Mouse (Mus musculus) stomach, postnatal 0 days (tissue): ENCODE measurements around the gene Scn3b. TPM values are rescaled to one million over a fixed set of nuclear protein-coding genes. Genes with fewer than 3 reads are reported as not detected.

Source experiments
- ATAC-seq: fragments of 200-750 bp; cut with Nextera tagmentation; 2 replicates; pipeline ENCODE4 v1.8.0; 2017; ENCODE audit not compliant: low FRiP score, low TSS enrichment
- DNase-seq: peaks from one replicate; pipeline ENCODE4 v3.0.0-alpha.2; 2016; ENCODE audit warnings: low spot score
- H3K27ac ChIP-seq: fragments of 300-500 bp; sonication (generic); replicated peaks from 2 replicates; pipeline ENCODE4 v1.5.1; 2014; ENCODE audit warnings: mild to moderate bottlenecking, control low read depth
- H3K27me3 ChIP-seq: fragments of 300-500 bp; sonication (generic); 2 replicates; pipeline ENCODE4 v1.6.1; 2014; ENCODE audit warnings: low read length; ENCODE audit not compliant: control insufficient read depth, insufficient read depth
- H3K36me3 ChIP-seq: fragments of 300-500 bp; sonication (generic); 2 replicates; pipeline ENCODE4 v1.6.1; 2014; ENCODE audit warnings: low read length, mixed read lengths; ENCODE audit not compliant: control insufficient read depth, insufficient read depth
- H3K4me1 ChIP-seq: fragments of 300-500 bp; sonication (generic); replicated peaks from 2 replicates; pipeline ENCODE4 v1.6.1; 2014; ENCODE audit warnings: antibody characterized with exemption; ENCODE audit not compliant: control insufficient read depth, insufficient read depth
- H3K4me2 ChIP-seq: fragments of 300-500 bp; sonication (generic); replicated peaks from 2 replicates; pipeline ENCODE4 v1.6.1; 2014; ENCODE audit warnings: low read depth, mild to moderate bottlenecking, control low read depth, moderate library complexity
- H3K4me3 ChIP-seq: fragments of 300-500 bp; sonication (generic); 2 replicates; pipeline ENCODE4 v1.5.1; 2014; ENCODE audit warnings: low read depth, low read length, control low read depth
- H3K9ac ChIP-seq: fragments of 300-500 bp; sonication (generic); 2 replicates; pipeline ENCODE4 v1.6.1; 2014; ENCODE audit warnings: mild to moderate bottlenecking, low read length, control low read depth, mixed read lengths
- H3K9me3 ChIP-seq: fragments of 300-500 bp; sonication (generic); 2 replicates; pipeline ENCODE4 v1.6.1; 2016; ENCODE audit warnings: low read length; ENCODE audit not compliant: control insufficient read depth
- CTCF ChIP-seq: IDR thresholded peaks from 2 replicates; pipeline ENCODE4 v1.5.1; 2016; ENCODE audit warnings: antibody characterized with exemption, low read depth, mild to moderate bottlenecking, moderate library complexity
- EP300 ChIP-seq: optimal IDR thresholded peaks from 2 replicates; pipeline ENCODE3; 2016; ENCODE audit warnings: antibody characterized with exemption
- WGBS: fragments of 180-500 bp; shearing (Covaris S2); extraction: QIAGEN DNeasy Blood & Tissue Kit; methylation state at CpG from one replicate; pipeline ENCODE4 v1.1.7; 2014; 5-methylcytosine and 5-hydroxymethylcytosine counted together
- polyA plus RNA-seq: library from polyadenylated mRNA; unstranded; fragments of >200 nt; fragmentation: Nextera tagmentation; extraction: Ambion mirVana; gene quantifications from 2 replicates; pipeline ENCODE4 v1.2.1, GENCODE M21; 2015

Gene Scn3b
- polyA plus RNA-seq, 1 experiment from 2014 or later: 2.0 TPM

GRCm38 (mm10) chr9:40320879-40321667, 52.1 kb downstream of the Scn3b start:
- 46% methylated on average over 12 of the region's 12 CpGs for WGBS
- TF ChIP-seq CTCF (no peak), EP300 (no peak)
- Histone ChIP-seq H3K4me1 (no peaks in the 10 kb centered on the region; the same call in none of the 2 replicates), H3K4me2 (peak overlapping the region; percentile 38), H3K9me3 (no peaks in the 10 kb centered on the region), H3K4me3 (0 out of 2 replicates have a peak overlapping the region, but pooled peaks have one; percentile 12), H3K9ac (no peak overlapping the region), H3K36me3 (no peaks in the 10 kb centered on the region), H3K27ac (peak overlapping the region; percentile 86), H3K27me3 (no peaks in the 10 kb centered on the region)
- DNase-seq (peak; percentile 89), ATAC-seq (peak; percentile 82)

- no peak overlapping the region for H3K9ac ChIP-seq
- 33% methylated on average over 3 of the region's 3 CpGs for WGBS
- no peaks in the 10 kb centered on the region for H3K27me3 ChIP-seq
- DNase-seq: no peak
- H3K9me3 ChIP-seq: no peaks in the 10 kb centered on the region
- no peak overlapping the region for H3K4me2 ChIP-seq
- peak overlapping the region; percentile 86 for H3K27ac ChIP-seq
- H3K4me1 ChIP-seq: no peaks in the 10 kb centered on the region; the same call in none of the 2 replicates
- no peak overlapping the region for H3K4me3 ChIP-seq
- ATAC-seq: no peak
- TF ChIP-seq EP300 (no peak), CTCF (no peak)
- H3K36me3 ChIP-seq: no peaks in the 10 kb centered on the region
Measured at GRCm38 (mm10) chr9:40321668-40322003, 52.6 kb downstream of the Scn3b start.

GRCm38 (mm10) chr9:40322372-40322771, 53.4 kb downstream of the Scn3b start:
- TF ChIP-seq EP300: no peak
- no peak for TF ChIP-seq CTCF
- WGBS: 86% methylated on average over 3 of the region's 3 CpGs

GRCm38 (mm10) chr9:40323171-40323570, 54.2 kb downstream of the Scn3b start:
- Histone ChIP-seq H3K4me1 (no peaks in the 10 kb centered on the region; the same call in none of the 2 replicates), H3K4me3 (peak overlapping the region; percentile 39), H3K36me3 (no peaks in the 10 kb centered on the region), H3K9me3 (no peaks in the 10 kb centered on the region), H3K9ac (peak overlapping the region; percentile 58), H3K27me3 (no peaks in the 10 kb centered on the region), H3K4me2 (peak overlapping the region; percentile 44; the same call in 1 of the 2 replicates), H3K27ac (peak overlapping the region; percentile 85)
- DNase-seq (peak; percentile 86), ATAC-seq (peak; percentile 82)
- 49% methylated on average over 5 of the region's 5 CpGs for WGBS
- TF ChIP-seq CTCF (no peak), EP300 (no peak)

More at GRCm38 (mm10) chr9:40322372-40322771, 53.4 kb downstream of the Scn3b start:
- H3K4me1 ChIP-seq: no peaks in the 10 kb centered on the region; the same call in none of the 2 replicates
- no peak overlapping the region for H3K9ac ChIP-seq
- DNase-seq: no peak
- no peak overlapping the region for H3K4me3 ChIP-seq
- H3K27me3 ChIP-seq: no peaks in the 10 kb centered on the region
- peak overlapping the region; percentile 86; the same call in 1 of the 2 replicates for H3K27ac ChIP-seq
- no peaks in the 10 kb centered on the region for H3K36me3 ChIP-seq
- no peaks in the 10 kb centered on the region for H3K9me3 ChIP-seq
- H3K4me2 ChIP-seq: no peak overlapping the region
- ATAC-seq: no peak

GRCm38 (mm10) chr9:40323773-40324172, 54.8 kb downstream of the Scn3b start:
- no peak for TF ChIP-seq CTCF
- TF ChIP-seq EP300: no peak
- Histone ChIP-seq H3K36me3 (no peaks in the 10 kb centered on the region), H3K27ac (peak overlapping the region; percentile 85), H3K9ac (peak overlapping the region; percentile 58), H3K4me3 (peak overlapping the region; percentile 39), H3K9me3 (no peaks in the 10 kb centered on the region), H3K27me3 (no peaks in the 10 kb centered on the region), H3K4me1 (no peaks in the 10 kb centered on the region; the same call in none of the 2 replicates), H3K4me2 (peak overlapping the region; percentile 44)
- ATAC-seq: no peak
- 55% methylated on average over 6 of the region's 6 CpGs for WGBS
- no peak for DNase-seq
